Mouse (Mus musculus) heart, postnatal 10 days (tissue): ENCODE measurements around the gene Tbl1xr1. TPM values are rescaled to one million over a fixed set of nuclear protein-coding genes. Genes with fewer than 3 reads are reported as not detected.

Experiments
- DNase-seq, 2 experiments: peaks; one replicate each; pipeline ENCODE4 v3.0.0; 2021
- intact Hi-C: fragments of 180-260 bp; cut with DNase I; formaldehyde crosslinking; loops from one replicate; pipeline ENCODE4 v1.15.1; 2025
- total RNA-seq, 2 experiments: library from RNA; stranded (reverse); gene quantifications; 2 replicates each; pipeline ENCODE4 v1.2.3; 2021

Tbl1xr1 gene
- total RNA-seq, 2 experiments from 2014 or later, result 69.2 to 71.8 TPM

- intact Hi-C loops, result loop anchor here (5.0 kb wide), 1 partner anchor 38 kb away; no protein-coding TSS in a partner anchor
Observed at GRCm38 (mm10) chr3:22084222-22084996, 8.0 kb downstream of the Tbl1xr1 start.

GRCm38 (mm10) chr3:22089825-22090224 lies 13.4 kb downstream of the Tbl1xr1 start:
- intact Hi-C loops, result no loop called here
- DNase-seq, result no peak

More at GRCm38 (mm10) chr3:22084222-22084996, 8.0 kb downstream of the Tbl1xr1 start:
- DNase-seq, result no peak

GRCm38 (mm10) chr3:22090431-22091265 lies 14.2 kb downstream of the Tbl1xr1 start:
- DNase-seq, result peak; percentile 29 to 45
- intact Hi-C loops, result no loop called here

- intact Hi-C loops, result no loop called here
- DNase-seq, result peak in 1 of 2 experiments; percentile 38
Observed at GRCm38 (mm10) chr3:22091266-22091550, 14.8 kb downstream of the Tbl1xr1 start.

GRCm38 (mm10) chr3:22091681-22092080 lies 15.2 kb downstream of the Tbl1xr1 start:
- DNase-seq, result no peak
- intact Hi-C loops, result no loop called here

GRCm38 (mm10) chr3:22092784-22093183 lies 16.3 kb downstream of the Tbl1xr1 start:
- intact Hi-C loops, result no loop called here
- peak in 1 of 2 experiments; percentile 47 for DNase-seq

- intact Hi-C loops, result no loop called here
- no peak for DNase-seq
Observed at GRCm38 (mm10) chr3:22103986-22104515, 27.6 kb downstream of the Tbl1xr1 start.

GRCm38 (mm10) chr3:22105471-22105870 lies 29.0 kb downstream of the Tbl1xr1 start:
- intact Hi-C loops, result no loop called here
- no peak for DNase-seq

- no peak for DNase-seq
- intact Hi-C loops, result no loop called here
Observed at GRCm38 (mm10) chr3:22108013-22108412, 31.6 kb downstream of the Tbl1xr1 start.

GRCm38 (mm10) chr3:22109651-22110050 lies 33.2 kb downstream of the Tbl1xr1 start:
- no peak for DNase-seq
- intact Hi-C loops, result no loop called here

GRCm38 (mm10) chr3:22113773-22114172 lies 37.3 kb downstream of the Tbl1xr1 start:
- intact Hi-C loops, result no loop called here

GRCm38 (mm10) chr3:22115221-22115620 lies 38.8 kb downstream of the Tbl1xr1 start:
- DNase-seq, result no peak
- intact Hi-C loops, result no loop called here

More at GRCm38 (mm10) chr3:22113773-22114172, 37.3 kb downstream of the Tbl1xr1 start:
- DNase-seq, result no peak

- intact Hi-C loops, result no loop called here
- DNase-seq, result no peak
Observed at GRCm38 (mm10) chr3:22115678-22116077, 39.2 kb downstream of the Tbl1xr1 start.

GRCm38 (mm10) chr3:22116188-22116587 lies 39.7 kb downstream of the Tbl1xr1 start:
- intact Hi-C loops, result no loop called here
- no peak for DNase-seq

GRCm38 (mm10) chr3:22121741-22122140 lies 45.3 kb downstream of the Tbl1xr1 start:
- peak; percentile 22 to 33 for DNase-seq
- intact Hi-C loops, result loop anchor here (5.0 kb wide), 1 partner anchor 39 kb away; no protein-coding TSS in a partner anchor

- DNase-seq, result no peak
- intact Hi-C loops, result loop anchor here (5.0 kb wide), 1 partner anchor 41 kb away; no protein-coding TSS in a partner anchor
Observed at GRCm38 (mm10) chr3:22123145-22123544, 46.7 kb downstream of the Tbl1xr1 start.

GRCm38 (mm10) chr3:22126251-22126826 lies 49.9 kb downstream of the Tbl1xr1 start:
- no peak for DNase-seq
- intact Hi-C loops, result no loop called here

GRCm38 (mm10) chr3:22131277-22131676 lies 54.8 kb downstream of the Tbl1xr1 start:
- intact Hi-C loops, result no loop called here
- DNase-seq, result no peak

- no peak for DNase-seq
- intact Hi-C loops, result no loop called here
Observed at GRCm38 (mm10) chr3:22133626-22134025, 57.2 kb downstream of the Tbl1xr1 start.

- DNase-seq, result no peak
- intact Hi-C loops, result no loop called here
Observed at GRCm38 (mm10) chr3:22137793-22138579, 61.5 kb downstream of the Tbl1xr1 start.
